Comparison of ENCODE assay signal across 28 mouse cellular contexts in genomic region chr8:75642958-75643357, GRCm38 (mm10).
"Had no signal": no experiment of that assay in that cellular context is flagged by ENCODE, and none has a peak within 500 bp of the region (broad histone marks: within the 10 kb centered on the region; RNA-seq: fewer than 3 reads in every experiment).

No protein-coding gene starts in this region.

- H3K4me2 ChIP-seq: embryonic facial prominence, embryonic 12.5 days; embryonic facial prominence, embryonic 13.5 days; embryonic facial prominence, embryonic 15.5 days; forebrain, embryonic 12.5 days; forebrain, embryonic 13.5 days; forebrain, embryonic 15.5 days had no signal

- ATAC-seq: forebrain, embryonic 13.5 days; forebrain, embryonic 14.5 days; forebrain, embryonic 15.5 days; forebrain, embryonic 16.5 days; forebrain, postnatal 0 days had no signal

- H3K27ac ChIP-seq: embryonic facial prominence, embryonic 10.5 days; embryonic facial prominence, embryonic 12.5 days; embryonic facial prominence, embryonic 13.5 days; embryonic facial prominence, embryonic 15.5 days; forebrain, embryonic 10.5 days; forebrain, embryonic 12.5 days; forebrain, embryonic 13.5 days; forebrain, embryonic 15.5 days; gastrocnemius, adult 2 months; heart, adult 2 months had no signal

- H3K4me3 ChIP-seq: embryonic facial prominence, embryonic 10.5 days; embryonic facial prominence, embryonic 12.5 days; embryonic facial prominence, embryonic 13.5 days; embryonic facial prominence, embryonic 15.5 days; erythroblast, embryonic 14.5 days; forebrain, embryonic 10.5 days; forebrain, embryonic 12.5 days; forebrain, embryonic 13.5 days; forebrain, embryonic 15.5 days; gastrocnemius, adult 2 months; heart, adult 2 months had no signal

- H3K27me3 ChIP-seq: embryonic facial prominence, embryonic 12.5 days; embryonic facial prominence, embryonic 13.5 days; embryonic facial prominence, embryonic 15.5 days; forebrain, embryonic 12.5 days; forebrain, embryonic 13.5 days; forebrain, embryonic 15.5 days had no signal

- H3K4me1 ChIP-seq: embryonic facial prominence, embryonic 10.5 days; embryonic facial prominence, embryonic 12.5 days; embryonic facial prominence, embryonic 13.5 days; embryonic facial prominence, embryonic 15.5 days; forebrain, embryonic 10.5 days; forebrain, embryonic 12.5 days; forebrain, embryonic 13.5 days; forebrain, embryonic 15.5 days had no signal

- H3K36me3 ChIP-seq: embryonic facial prominence, embryonic 10.5 days; embryonic facial prominence, embryonic 12.5 days; embryonic facial prominence, embryonic 13.5 days; embryonic facial prominence, embryonic 15.5 days; forebrain, embryonic 10.5 days; forebrain, embryonic 12.5 days; forebrain, embryonic 15.5 days had no signal

- H3K9me3 ChIP-seq: embryonic facial prominence, embryonic 10.5 days; embryonic facial prominence, embryonic 12.5 days; embryonic facial prominence, embryonic 13.5 days; embryonic facial prominence, embryonic 15.5 days; forebrain, embryonic 10.5 days; forebrain, embryonic 15.5 days had no signal

- DNase-seq: cerebellum, adult 2 months; cerebellum, adult 8-10 months; cerebellum, adult 9-10 months; cerebellum, adult 9-11 months; cerebellum, postnatal 10 days; cerebellum, postnatal 14 days; cerebellum, postnatal 25 days; cerebellum, postnatal 36 days; embryo, embryonic 11 days; forebrain, postnatal 0 days; gastrocnemius, adult 2 months; gastrocnemius, postnatal 10 days; gastrocnemius, postnatal 14 days; gastrocnemius, postnatal 25 days; gastrocnemius, postnatal 36 days; heart, adult 18-20 months; heart, adult 2 months had no signal

- H3K9ac ChIP-seq: embryonic facial prominence, embryonic 12.5 days; embryonic facial prominence, embryonic 13.5 days; embryonic facial prominence, embryonic 15.5 days; forebrain, embryonic 12.5 days; forebrain, embryonic 13.5 days; forebrain, embryonic 15.5 days; forebrain, postnatal 0 days had no signal
